28 mouse cellular contexts compared by ENCODE assay signal in genomic region chr11:109460586-109460985, GRCm38 (mm10). TPM values are rescaled to one million over a fixed set of nuclear protein-coding genes. Genes with fewer than 3 reads are reported as not detected.
DNase-seq lines count a peak whose midpoint lies in the region; ATAC-seq and TF ChIP-seq lines count a peak whose summit lies in the region.
"Had no signal": no experiment of that assay in that cellular context is flagged by ENCODE, and none has a peak within 500 bp of the region (broad histone marks: within the 10 kb centered on the region; RNA-seq: fewer than 3 reads in every experiment).

No protein-coding gene starts in this region.

- WGBS in lung, embryonic 16.5 days, result 17% methylated on average over 5 of the region's 5 CpGs
- WGBS in lung, adult 2 months, result 32% methylated on average over 5 of the region's 5 CpGs
- WGBS in heart, embryonic 10.5 days, result 30% methylated on average over 5 of the region's 5 CpGs
- 9% methylated on average over 5 of the region's 5 CpGs for WGBS in heart, postnatal 0 days

- peak; percentile 94 for DNase-seq in heart, adult 11 months
- DNase-seq in heart, postnatal 25 days (ENCODE audit: low spot score), result no peak
- DNase-seq in lung, adult 2 months, result no peak
- DNase-seq in heart, embryonic 10.5 days (ENCODE audit: low spot score), result peak; percentile 83
- peak; percentile 92 for DNase-seq in heart, postnatal 0 days (ENCODE audit: low spot score)
- no peak for DNase-seq in left cerebral cortex, postnatal 4 days
- no peak for DNase-seq in spleen, postnatal 36 days (ENCODE audit: low spot score in 2 of 2)
- DNase-seq: cerebellum, adult 18-20 months; cerebellum, postnatal 25 days; gastrocnemius, adult 2 months; layer of hippocampus, postnatal 36 days; lung, embryonic 14.5 days; right cerebral cortex, postnatal 25 days; thymus, adult 18-20 months had no signal

- TF ChIP-seq CTCF in lung, adult 2 months (IDR thresholded peaks at IDR 0.05; ENCODE audit: insufficient read depth, low read length), result no peak
- no peak for TF ChIP-seq CTCF in heart, postnatal 0 days (IDR thresholded peaks at IDR 0.05; ENCODE audit: low read depth)

- intact Hi-C loops in heart, postnatal 25 days (cut with DNase I), result no loop called here
- intact Hi-C loops in left cerebral cortex, postnatal 4 days (cut with DNase I), result no loop called here

- peak; percentile 47; the same call in 1 of the 2 replicates for ATAC-seq in lung, embryonic 16.5 days (ENCODE audit: low read depth)
- peak; percentile 99 for ATAC-seq in heart, postnatal 0 days (ENCODE audit: insufficient read depth, low read depth)
- ATAC-seq: CD4-positive, CD25-positive, alpha-beta regulatory T cell, adult 4 months; intestine, embryonic 15.5 days; midbrain, embryonic 16.5 days had no signal

- TF ChIP-seq EP300 in heart, postnatal 0 days (IDR thresholded peaks at IDR 0.05; ENCODE audit: low read depth), result no peak

- no peak overlapping the region for H3K27ac ChIP-seq in lung, embryonic 16.5 days (ENCODE audit: low read length)
- peak overlapping the region; percentile 53 for H3K27ac ChIP-seq in heart, embryonic 10.5 days
- H3K27ac ChIP-seq in heart, postnatal 0 days (ENCODE audit: low read depth), result peak overlapping the region; percentile 59
- H3K27ac ChIP-seq: gastrocnemius, adult 2 months; hindbrain, embryonic 15.5 days; intestine, embryonic 15.5 days; limb, embryonic 15.5 days; stomach, embryonic 15.5 days had no signal

- H3K4me2 ChIP-seq in lung, embryonic 16.5 days (ENCODE audit: low read depth, low read length), result no peak overlapping the region
- H3K4me2 ChIP-seq in heart, postnatal 0 days (ENCODE audit: low read depth, low read length), result no peak overlapping the region
- H3K4me2 ChIP-seq: hindbrain, embryonic 15.5 days; intestine, embryonic 15.5 days; limb, embryonic 15.5 days; lung, embryonic 14.5 days; stomach, embryonic 15.5 days had no signal

- no peak overlapping the region for H3K4me3 ChIP-seq in lung, embryonic 16.5 days (ENCODE audit: low read length)
- H3K4me3 ChIP-seq in lung, adult 2 months (replicated peaks; ENCODE audit: extremely low read depth, low read depth, low read length), result no peak overlapping the region
- no peak overlapping the region for H3K4me3 ChIP-seq in heart, embryonic 10.5 days
- no peak overlapping the region for H3K4me3 ChIP-seq in heart, postnatal 0 days (ENCODE audit: low read depth, low read length)
- H3K4me3 ChIP-seq: gastrocnemius, adult 2 months; hindbrain, embryonic 15.5 days; intestine, embryonic 15.5 days; limb, embryonic 15.5 days; stomach, embryonic 15.5 days had no signal

- no peaks in the 10 kb centered on the region for H3K9me3 ChIP-seq in lung, embryonic 16.5 days (ENCODE audit: control insufficient read depth, low read length)
- no peaks in the 10 kb centered on the region for H3K9me3 ChIP-seq in heart, embryonic 10.5 days
- no peaks in the 10 kb centered on the region for H3K9me3 ChIP-seq in heart, postnatal 0 days (replicated peaks; ENCODE audit: control insufficient read depth, low read length)
- H3K9me3 ChIP-seq: hindbrain, embryonic 15.5 days; intestine, embryonic 15.5 days; limb, embryonic 15.5 days; stomach, embryonic 15.5 days had no signal

- H3K4me1 ChIP-seq in lung, embryonic 16.5 days (replicated peaks; ENCODE audit: control insufficient read depth, insufficient read depth, low read length), result no peaks in the 10 kb centered on the region
- no peaks in the 10 kb centered on the region for H3K4me1 ChIP-seq in lung, adult 2 months (ENCODE audit: control insufficient read depth, insufficient read depth, low read length)
- peaks cover 15% of the 10 kb centered on the region; the same call in 1 of the 2 replicates for H3K4me1 ChIP-seq in heart, embryonic 10.5 days
- H3K4me1 ChIP-seq in heart, postnatal 0 days (ENCODE audit: control insufficient read depth, insufficient read depth), result no peaks in the 10 kb centered on the region
- H3K4me1 ChIP-seq: hindbrain, embryonic 15.5 days; intestine, embryonic 15.5 days; limb, embryonic 15.5 days; stomach, embryonic 15.5 days had no signal

- no peak for TF ChIP-seq POLR2A in lung, adult 2 months (IDR thresholded peaks at IDR 0.05; ENCODE audit: borderline replicate concordance, extremely low read depth, low read depth, low read length)

- H3K36me3 ChIP-seq in lung, embryonic 16.5 days (ENCODE audit: control insufficient read depth, insufficient read depth, low read length), result no peaks in the 10 kb centered on the region
- peaks cover 55% of the 10 kb centered on the region for H3K36me3 ChIP-seq in heart, embryonic 10.5 days
- peaks cover 21% of the 10 kb centered on the region; the same call in 1 of the 2 replicates for H3K36me3 ChIP-seq in heart, postnatal 0 days (replicated peaks; ENCODE audit: control insufficient read depth, insufficient read depth, low read length)
- H3K36me3 ChIP-seq: intestine, embryonic 15.5 days; limb, embryonic 15.5 days; stomach, embryonic 15.5 days had no signal

- no peak overlapping the region for H3K9ac ChIP-seq in lung, embryonic 16.5 days (ENCODE audit: low read length)
- H3K9ac ChIP-seq in heart, postnatal 0 days (replicated peaks; ENCODE audit: low read depth, low read length), result no peak overlapping the region
- H3K9ac ChIP-seq: hindbrain, embryonic 15.5 days; intestine, embryonic 15.5 days; limb, embryonic 15.5 days; lung, embryonic 14.5 days; stomach, embryonic 15.5 days had no signal

- H3K27me3 ChIP-seq in lung, embryonic 16.5 days (ENCODE audit: control insufficient read depth, insufficient read depth, low read depth, low read length), result no peaks in the 10 kb centered on the region
- no peaks in the 10 kb centered on the region for H3K27me3 ChIP-seq in heart, embryonic 10.5 days (ENCODE audit: insufficient read depth, poor library complexity, severe bottlenecking)
- no peaks in the 10 kb centered on the region for H3K27me3 ChIP-seq in heart, postnatal 0 days (ENCODE audit: control insufficient read depth, insufficient read depth, low read length)
- H3K27me3 ChIP-seq: hindbrain, embryonic 15.5 days; intestine, embryonic 15.5 days; limb, embryonic 15.5 days; stomach, embryonic 15.5 days had no signal

RNA-seq across cellular contexts. Expression of gene Arsg, which starts 12.6 kb away (rescaled TPM):
- total RNA-seq in heart, postnatal 25 days (2021), result 1 to 10 TPM; 1.3 to 1.9 TPM
- polyA plus RNA-seq in lung, embryonic 16.5 days (2015; fragmentation: Nextera tagmentation; extraction: Ambion mirVana), result 4.0 and 4.7 TPM in 2 replicates
- 3.8 and 4.4 TPM in 2 replicates for polyA plus RNA-seq in lung, adult 2 months (2012; rRNA removed)
- polyA plus RNA-seq in heart, embryonic 10.5 days (2016; fragmentation: Nextera tagmentation; extraction: Ambion mirVana), result 3.3 and 4.6 TPM in 2 replicates
- 4.3 and 5.9 TPM in 2 replicates for total RNA-seq in heart, postnatal 0 days (2014; rRNA removed; ENCODE audit: low replicate concordance)
- polyA plus RNA-seq in heart, postnatal 0 days (2015; fragmentation: Nextera tagmentation; extraction: Ambion mirVana), result 3.8 and 4.3 TPM in 2 replicates
- 1 to 10 TPM; 4.8 to 6.0 TPM for total RNA-seq in left cerebral cortex, postnatal 4 days (2021)

RNA-seq across cellular contexts. Expression of gene Slc16a6, which starts 12.8 kb away (rescaled TPM):
- 1 to 10 TPM; 7.7 to 8.8 TPM for total RNA-seq in heart, postnatal 25 days (2021)
- polyA plus RNA-seq in lung, embryonic 16.5 days (2015; fragmentation: Nextera tagmentation; extraction: Ambion mirVana), result 3.8 and 4.0 TPM in 2 replicates
- 0.89 and 1.6 TPM in 2 replicates for polyA plus RNA-seq in lung, adult 2 months (2012; rRNA removed)
- 12.7 and 16.5 TPM in 2 replicates for polyA plus RNA-seq in heart, embryonic 10.5 days (2016; fragmentation: Nextera tagmentation; extraction: Ambion mirVana)
- total RNA-seq in heart, postnatal 0 days (2014; rRNA removed; ENCODE audit: low replicate concordance), result 11.9 and 13.2 TPM in 2 replicates
- polyA plus RNA-seq in heart, postnatal 0 days (2015; fragmentation: Nextera tagmentation; extraction: Ambion mirVana), result 4.6 and 8.2 TPM in 2 replicates
- total RNA-seq in left cerebral cortex, postnatal 4 days (2021), result 10 to 100 TPM; 13.0 to 13.2 TPM

RNA-seq across cellular contexts. Expression of gene Amz2, which starts 34.8 kb away (rescaled TPM):
- total RNA-seq in heart, postnatal 25 days (2021), result 10 to 100 TPM; 51.4 to 60.5 TPM
- polyA plus RNA-seq in lung, embryonic 16.5 days (2015; fragmentation: Nextera tagmentation; extraction: Ambion mirVana), result 40.4 and 44.0 TPM in 2 replicates
- polyA plus RNA-seq in lung, adult 2 months (2012; rRNA removed), result 22.2 and 40.9 TPM in 2 replicates
- 35.4 and 37.1 TPM in 2 replicates for polyA plus RNA-seq in heart, embryonic 10.5 days (2016; fragmentation: Nextera tagmentation; extraction: Ambion mirVana)
- total RNA-seq in heart, postnatal 0 days (2014; rRNA removed; ENCODE audit: low replicate concordance), result 36.9 and 65.6 TPM in 2 replicates
- polyA plus RNA-seq in heart, postnatal 0 days (2015; fragmentation: Nextera tagmentation; extraction: Ambion mirVana), result 33.7 and 36.2 TPM in 2 replicates
- 100 to 1,000 TPM; 179 to 181 TPM for total RNA-seq in left cerebral cortex, postnatal 4 days (2021)

RNA-seq across cellular contexts. Expression of gene 9930022D16Rik, which starts 46.9 kb away (rescaled TPM):
- total RNA-seq in heart, postnatal 25 days (2021), result not detected
- not detected in 2 replicates for polyA plus RNA-seq in lung, embryonic 16.5 days (2015; fragmentation: Nextera tagmentation; extraction: Ambion mirVana)
- not detected in 2 replicates for polyA plus RNA-seq in lung, adult 2 months (2012; rRNA removed)
- not detected in 2 replicates for polyA plus RNA-seq in heart, embryonic 10.5 days (2016; fragmentation: Nextera tagmentation; extraction: Ambion mirVana)
- total RNA-seq in heart, postnatal 0 days (2014; rRNA removed; ENCODE audit: low replicate concordance), result not detected in 2 replicates
- polyA plus RNA-seq in heart, postnatal 0 days (2015; fragmentation: Nextera tagmentation; extraction: Ambion mirVana), result not detected in 2 replicates
- not detected for total RNA-seq in left cerebral cortex, postnatal 4 days (2021)
- total RNA-seq: adrenal gland, postnatal 4 days; ES-E14; gastrocnemius, adult 2 months; layer of hippocampus, postnatal 36 days; left cerebral cortex, postnatal 25 days had no signal
- polyA plus RNA-seq: forebrain, embryonic 11.5 days; gonadal fat pad, adult 2 months; hindbrain, embryonic 15.5 days; intestine, embryonic 15.5 days; kidney, embryonic 14.5 days; limb, embryonic 15.5 days; lung, embryonic 14.5 days; midbrain, embryonic 16.5 days; spleen, adult 2 months; stomach, embryonic 15.5 days had no signal

Comparison
In these comparisons a context has a peak if more than half of its experiments do, and no peak if none do; other contexts are left out.
1. DNase-seq: peak in heart, adult 11 months (single experiment), heart, embryonic 10.5 days (single experiment) and heart, postnatal 0 days (single experiment); none in heart, postnatal 25 days (single experiment), lung, adult 2 months (single experiment), left cerebral cortex, postnatal 4 days (single experiment) and spleen, postnatal 36 days (0 of 2).